Mouse (Mus musculus) fat pad, adult 2 months (tissue): ENCODE results near the gene Hoxd3.

Experiments
- DNase-seq: peaks from one replicate; pipeline ENCODE4 v3.0.0-alpha.2; 2011; ENCODE audit warnings: low read depth, low spot score; ENCODE audit errors: extremely low read depth

Hoxd3 gene

DNA sequence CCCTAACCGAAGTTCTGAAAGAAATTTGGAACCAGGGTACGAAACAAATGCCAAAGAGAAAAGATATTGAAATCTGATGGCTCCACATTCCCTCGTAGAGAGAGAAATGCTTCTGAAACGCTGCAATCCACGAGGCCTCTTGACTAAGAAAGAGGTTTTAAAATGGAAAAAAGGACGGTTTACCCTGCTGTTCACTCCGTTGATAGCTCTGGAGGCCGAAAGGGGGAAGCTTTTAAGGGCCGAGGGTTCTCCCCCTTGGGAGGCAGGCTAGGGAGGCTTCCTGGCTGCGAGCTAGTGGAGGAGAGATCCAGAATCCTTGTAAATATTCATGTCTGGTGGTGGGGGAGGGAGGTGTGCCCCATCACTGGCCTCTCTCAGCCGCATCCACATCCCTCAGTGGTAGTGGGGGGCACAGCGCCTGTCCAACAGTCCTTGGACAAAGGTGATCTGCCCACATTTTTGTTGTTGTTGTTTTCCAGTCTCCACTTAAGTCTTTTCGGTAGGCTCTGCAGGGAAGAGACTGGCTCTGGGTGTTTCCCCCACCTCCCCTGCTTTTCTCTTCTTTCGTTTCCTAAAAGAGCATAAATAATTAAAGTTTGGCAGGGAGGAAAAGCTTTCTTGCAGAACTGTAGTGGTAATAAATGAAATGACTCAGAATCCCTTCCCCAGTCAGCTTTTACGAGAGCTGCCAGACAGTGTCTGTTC lies 32.7 kb upstream of the Hoxd3 start, which contains the start of gene Hoxd11:
Hoxd11 (plus strand) TSS at position 667 of the 705 bp plus-strand sequence.
- DNase-seq, result no peak

DNA sequence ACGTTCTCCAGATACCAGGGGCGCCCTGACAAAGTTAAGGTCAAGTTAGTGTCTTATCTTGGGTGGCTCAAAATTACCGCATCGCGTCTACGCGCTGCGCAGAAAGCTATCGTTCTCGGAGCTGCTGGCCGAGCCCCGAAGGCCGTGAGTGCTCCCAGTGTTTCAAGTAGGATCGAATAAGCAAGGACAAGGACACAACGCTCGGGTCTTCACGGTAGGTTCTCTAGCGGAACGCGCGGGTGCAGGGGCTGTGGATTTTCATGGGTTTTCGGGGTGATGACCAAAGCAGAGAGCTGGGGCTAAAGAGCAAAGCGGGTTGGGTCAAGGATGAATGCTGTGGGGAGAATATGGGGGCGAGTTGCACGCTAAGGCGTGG lies 32.1 kb upstream of the Hoxd3 start:
- DNase-seq, result no peak

DNA sequence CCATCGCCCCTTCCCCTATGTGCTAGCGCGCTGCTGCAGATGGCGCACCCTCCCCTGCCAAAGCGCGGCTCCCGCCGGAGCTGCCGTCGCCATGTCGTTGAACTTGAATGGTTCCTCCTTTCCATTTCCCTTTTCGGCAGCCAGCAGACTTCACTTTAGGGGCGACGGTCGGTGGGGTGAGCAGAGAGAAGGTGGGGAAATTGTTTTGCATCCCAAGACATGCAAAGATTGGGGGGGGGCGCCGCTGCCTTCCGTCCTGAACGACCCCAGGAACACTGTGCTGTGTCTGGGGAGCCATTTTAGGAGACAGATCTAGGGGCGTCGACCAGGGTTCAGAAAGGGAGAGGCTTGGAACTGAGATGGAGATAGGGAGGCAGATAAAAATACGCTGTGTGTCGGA lies 31.7 kb upstream of the Hoxd3 start:
- DNase-seq, result no peak

DNA sequence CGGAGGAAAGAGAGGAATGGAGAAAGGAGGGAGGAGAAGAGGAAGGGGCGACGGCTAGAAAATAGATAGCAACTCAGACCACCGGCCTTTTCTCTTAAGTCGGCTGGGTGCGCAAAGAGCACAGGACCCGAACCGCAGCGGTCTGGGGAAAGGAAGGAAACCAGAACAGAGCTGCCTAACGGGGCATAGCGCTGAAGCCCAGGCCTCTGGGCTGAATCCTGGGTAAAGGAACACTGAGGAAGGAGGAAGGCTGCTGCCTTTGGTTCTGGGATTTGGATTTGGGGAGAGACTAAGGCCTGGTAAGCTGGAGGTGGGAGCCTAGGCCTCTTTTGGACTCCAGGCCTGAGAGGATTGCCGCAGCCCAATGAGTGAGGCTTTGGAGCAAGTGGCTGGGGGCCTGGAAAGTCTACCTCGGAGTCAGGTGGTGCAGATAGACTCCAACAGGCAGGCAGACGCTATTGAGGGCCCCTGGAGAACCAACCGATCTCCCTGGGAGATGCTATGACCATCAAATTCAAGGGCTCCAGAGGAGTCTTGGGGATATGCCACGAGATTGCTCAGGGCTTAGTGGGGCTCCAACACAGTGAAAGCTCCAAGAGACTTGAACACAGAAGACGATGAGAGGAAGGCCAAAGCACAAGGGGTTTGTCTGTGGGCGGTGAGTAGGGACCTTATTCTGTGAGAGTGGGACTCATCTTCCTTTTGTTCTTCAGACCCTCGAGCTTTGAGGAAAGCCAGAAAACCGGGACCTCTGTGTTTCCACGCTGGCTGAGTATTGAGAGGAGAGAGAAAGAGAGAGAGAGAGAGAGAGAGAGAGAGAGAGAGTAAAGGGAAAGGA lies 30.9 kb upstream of the Hoxd3 start:
- no peak for DNase-seq

DNA sequence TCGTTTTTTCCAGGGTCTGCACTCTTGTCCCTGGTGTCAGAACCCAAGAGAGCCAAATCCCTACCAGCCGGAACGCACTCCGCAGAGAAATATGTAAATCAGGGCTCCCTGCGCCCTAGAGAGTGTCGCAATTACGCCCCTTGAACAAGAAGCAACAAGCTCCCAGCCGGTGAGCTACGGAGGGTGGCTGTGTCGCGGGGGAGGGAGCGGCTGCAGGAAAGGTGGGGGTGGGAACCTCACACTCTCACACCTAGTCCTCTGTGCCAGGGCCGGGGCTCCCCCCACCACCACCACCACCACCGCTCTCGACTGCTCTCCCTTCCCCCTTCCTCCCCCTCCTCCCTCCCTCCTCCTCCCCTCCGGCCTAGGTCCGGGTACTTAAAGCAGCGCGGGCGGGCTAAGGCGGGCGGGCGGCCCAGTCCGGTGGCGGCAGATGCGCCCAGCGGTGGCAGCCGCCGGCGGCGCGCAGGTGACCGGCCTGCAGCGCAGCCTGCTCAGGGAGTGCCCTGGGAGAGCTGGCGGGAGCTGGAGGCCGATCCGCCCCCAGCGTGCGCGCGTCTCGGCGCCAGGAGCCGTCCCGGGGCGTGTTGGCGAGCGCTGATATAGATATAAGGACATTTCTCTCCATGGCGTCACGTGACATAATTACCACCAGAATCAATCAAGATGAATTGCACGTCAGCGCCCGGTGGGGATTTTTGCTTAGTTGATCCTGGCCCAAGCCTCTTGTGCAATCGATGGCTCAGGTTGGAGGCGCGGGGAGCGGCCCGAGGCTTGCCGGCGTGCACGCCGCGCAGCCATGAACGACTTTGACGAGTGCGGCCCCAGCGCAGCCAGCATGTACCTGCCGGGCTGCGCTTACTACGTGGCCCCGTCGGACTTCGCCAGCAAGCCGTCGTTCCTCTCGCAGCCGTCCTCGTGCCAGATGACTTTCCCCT lies 29.9 kb upstream of the Hoxd3 start:
- no peak for DNase-seq

DNA sequence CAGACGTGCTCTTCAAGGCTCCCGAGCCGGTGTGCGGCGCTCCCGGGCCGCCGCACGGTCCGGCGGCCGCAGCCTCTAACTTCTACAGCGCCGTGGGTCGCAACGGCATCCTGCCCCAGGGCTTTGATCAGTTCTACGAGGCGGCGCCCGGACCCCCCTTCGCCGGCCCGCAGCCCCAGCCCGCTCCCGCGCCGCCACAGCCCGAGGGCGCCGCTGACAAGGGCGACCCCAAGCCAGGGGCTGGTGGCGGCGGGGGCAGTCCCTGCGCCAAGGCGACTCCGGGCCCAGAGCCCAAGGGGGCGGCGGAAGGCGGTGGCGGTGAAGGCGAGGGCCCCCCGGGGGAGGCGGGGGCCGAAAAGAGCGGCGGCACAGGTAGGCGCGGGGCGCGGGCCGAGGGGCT lies 28.9 kb upstream of the Hoxd3 start:
- no peak for DNase-seq

DNA sequence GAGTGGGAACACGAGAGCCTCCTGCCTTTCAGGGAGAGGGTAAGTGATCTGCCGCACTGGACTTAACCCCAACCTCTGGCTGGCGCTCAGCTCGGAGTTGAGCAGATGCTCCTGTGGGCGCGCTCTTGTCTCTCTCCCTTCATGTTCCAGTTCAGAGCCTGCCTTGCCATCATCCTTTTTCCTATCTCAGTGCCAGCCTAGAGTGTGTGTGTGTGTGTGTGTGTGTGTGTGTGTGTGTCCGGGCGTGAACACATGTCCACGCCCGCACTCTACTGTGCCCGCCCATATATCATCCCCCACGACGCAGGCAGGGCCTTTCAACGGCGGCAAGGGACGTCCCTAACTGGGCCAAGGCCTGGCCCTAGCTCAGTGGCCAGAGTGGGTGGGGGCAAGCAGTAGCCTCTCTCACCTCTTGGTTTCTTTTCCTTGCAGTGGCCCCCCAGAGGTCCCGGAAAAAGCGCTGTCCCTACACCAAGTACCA lies 28.2 kb upstream of the Hoxd3 start:
- no peak for DNase-seq

DNA sequence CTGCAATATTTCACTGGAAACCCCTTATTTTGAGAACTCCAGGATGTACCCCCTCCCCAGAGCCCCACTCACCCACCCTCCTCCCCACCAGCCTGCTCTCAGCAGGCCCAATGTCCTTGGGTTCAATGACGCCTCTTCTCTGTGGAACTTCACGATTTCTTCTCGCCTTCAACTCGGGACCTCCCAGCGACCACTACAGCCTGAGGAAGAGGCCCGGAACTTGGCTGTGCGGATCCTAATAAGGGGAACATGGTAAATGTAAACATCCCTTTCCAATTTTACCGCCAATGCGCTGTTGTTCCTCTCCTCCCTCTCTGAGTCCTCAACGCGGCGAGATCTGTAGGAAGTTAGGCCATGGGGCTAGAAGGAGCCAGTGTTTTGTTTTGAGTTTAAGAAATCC lies 27.6 kb upstream of the Hoxd3 start:
- no peak for DNase-seq

DNA sequence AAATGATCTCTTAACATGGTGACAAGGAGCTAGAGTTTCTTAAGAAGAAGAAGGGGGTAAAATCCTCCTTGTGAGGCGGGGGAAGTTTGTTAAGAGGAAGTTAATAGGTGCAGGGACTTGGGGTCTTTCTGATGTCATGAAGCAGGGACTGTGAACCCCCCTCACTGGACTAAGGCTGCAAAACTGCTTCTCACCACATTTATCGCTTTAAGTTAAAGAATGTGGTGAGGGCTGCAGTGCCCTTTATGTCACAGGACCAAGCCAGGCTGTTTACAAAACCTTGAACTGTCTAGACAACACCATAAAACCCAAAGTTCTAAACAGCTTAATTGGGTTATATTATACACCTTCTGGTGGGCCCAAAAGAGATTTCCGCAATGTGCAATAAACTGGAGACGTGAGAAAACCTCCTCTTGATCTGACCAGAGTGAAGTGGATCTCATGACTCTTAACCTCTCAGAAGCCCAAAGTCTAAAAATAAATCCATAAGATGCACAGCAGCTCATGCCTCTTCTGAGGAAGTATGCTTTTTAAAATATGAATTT lies 26.6 kb upstream of the Hoxd3 start:
- DNase-seq, result no peak

DNA sequence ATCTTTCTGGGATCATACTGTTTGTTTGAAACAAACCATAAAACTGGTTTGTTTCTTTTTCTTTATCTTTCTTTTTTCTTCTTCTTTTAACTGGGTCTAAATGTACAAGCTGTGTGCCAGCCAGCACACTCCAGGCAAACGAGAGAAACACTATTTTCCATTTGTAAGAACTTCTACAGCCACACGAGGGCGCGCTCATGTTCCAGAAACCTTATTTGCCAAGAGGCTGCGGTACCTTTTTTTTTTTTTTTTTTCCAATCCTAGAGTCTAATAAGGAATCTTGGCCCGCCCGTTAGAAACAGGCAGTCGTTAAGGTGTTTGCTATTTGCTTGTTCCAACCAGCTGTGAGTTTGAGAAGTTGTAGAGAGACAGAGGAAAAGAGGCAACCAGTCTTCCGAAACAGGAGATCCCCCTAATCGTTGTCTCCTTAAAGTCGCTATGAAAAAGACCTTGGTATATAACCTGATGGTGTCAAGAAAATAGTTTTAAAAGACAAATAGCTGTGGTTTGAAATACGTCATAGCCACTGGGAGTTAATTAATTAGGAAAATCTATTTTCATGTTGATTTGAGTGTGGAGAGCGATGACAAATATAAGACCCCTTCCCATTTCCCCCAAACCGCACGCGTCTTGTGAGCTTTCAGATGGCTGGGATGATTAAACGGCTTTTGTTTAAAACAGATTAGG lies 25.3 kb upstream of the Hoxd3 start:
- no peak for DNase-seq

DNA sequence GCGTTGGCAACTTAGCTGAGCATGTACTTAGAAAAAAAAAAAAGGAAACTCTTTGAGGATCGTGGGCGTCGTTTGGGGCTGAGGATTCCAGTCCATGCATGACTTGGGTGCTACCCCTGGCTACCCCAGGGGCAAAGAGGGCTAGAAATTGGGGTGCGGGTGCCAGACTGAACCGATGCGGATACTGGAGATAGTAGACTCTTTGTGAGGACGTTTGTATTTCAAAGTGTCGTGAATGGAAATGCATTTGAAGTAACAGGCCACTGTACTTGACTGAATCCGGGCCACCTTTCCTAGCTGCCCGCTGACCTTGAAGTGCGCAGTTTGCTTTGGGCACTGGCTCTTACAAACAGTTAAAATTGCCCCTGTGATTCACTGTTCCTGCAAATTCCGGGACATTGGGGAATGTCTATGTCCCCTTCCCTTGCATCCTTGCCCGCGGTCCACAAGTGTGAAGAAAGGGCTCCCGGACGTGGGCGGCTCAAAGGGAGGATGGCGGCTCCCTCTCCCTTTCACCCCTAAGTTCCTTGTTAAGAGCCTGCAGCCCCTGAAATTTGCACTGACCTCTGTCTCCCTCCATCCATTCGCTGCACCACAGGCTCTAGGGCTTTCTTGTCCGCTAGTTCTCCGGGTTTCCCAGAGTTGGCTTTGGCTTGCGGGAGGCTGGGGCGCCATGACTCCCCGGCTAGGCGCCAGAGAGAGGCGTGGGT lies 24.6 kb upstream of the Hoxd3 start:
- DNase-seq, result no peak

DNA sequence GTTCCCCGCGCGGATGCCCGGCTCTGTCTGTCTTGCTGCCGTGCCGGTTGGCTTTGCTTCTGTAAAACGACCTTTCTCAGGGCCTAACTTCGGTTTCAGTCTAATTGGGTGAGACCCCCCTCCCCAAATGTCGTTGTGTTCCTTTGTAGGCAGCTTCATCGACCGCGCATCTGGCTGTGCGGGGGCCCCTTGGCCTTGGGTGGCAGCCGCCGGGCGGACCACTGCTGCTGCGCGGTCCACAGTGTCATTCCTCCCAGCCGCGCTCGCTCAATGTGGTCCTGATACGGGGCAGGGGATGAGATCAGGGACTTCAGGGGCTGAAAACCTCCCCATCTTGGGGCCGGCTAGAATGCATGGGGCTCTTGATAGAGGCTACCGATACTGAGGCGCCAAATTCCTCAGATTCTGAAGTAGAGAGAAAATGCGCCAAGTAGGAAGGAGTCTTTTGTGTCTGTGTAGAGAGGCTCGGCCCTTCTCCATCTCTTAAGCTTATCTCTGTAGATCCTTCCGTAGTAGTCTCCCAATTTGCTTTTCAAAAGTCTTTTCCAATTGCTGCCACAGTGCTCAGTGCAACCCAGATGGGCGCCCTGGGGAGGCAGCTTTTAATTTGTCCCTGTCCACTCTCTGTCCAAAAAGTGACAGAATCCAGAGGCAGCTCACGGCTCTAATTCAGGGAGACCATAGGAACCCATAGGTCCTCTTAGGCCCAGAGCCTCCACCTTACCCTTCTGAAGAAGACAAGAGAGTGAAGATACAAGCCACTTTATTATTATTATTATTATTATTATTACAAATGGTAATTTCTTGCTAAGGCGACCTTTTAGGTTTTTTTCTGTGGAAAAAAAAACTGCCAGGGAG lies 23.8 kb upstream of the Hoxd3 start:
- no peak for DNase-seq

DNA sequence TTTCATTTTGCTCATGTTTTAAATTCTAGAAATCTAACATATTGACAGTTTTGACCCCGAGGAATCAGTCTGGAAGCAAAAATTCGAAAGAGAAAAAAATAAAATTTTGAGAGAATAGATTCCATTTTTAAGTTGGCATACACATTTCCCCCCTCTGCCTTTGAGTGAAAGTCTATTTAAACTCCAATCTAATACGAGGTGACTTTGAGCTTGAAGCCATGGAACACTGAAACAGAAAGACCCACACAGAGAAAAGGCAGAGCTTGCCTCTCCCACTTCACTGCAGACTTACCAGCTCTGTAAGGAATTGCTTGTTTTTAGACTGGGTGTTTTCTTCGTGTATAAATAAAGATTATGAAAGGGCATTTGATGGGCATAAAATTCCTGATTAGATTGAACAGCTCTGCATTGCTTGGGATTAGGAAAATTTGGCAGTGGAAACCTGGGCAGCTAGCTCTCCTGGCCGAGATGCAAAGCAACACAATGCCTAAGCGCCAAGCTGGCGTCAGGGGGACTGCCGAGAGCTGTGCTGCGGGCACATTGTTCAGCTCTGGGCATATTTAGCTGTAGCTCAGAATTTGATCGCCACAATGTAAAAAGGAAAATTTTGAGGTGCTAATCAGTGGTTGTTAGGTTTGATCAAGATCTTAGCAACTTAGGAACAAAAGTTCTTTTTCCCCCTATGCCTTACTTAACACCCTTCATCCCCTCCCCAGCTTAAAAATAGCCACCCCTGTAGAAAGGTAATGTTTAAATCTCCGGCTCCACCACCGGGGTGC lies 22.7 kb upstream of the Hoxd3 start:
- DNase-seq, result no peak

DNA sequence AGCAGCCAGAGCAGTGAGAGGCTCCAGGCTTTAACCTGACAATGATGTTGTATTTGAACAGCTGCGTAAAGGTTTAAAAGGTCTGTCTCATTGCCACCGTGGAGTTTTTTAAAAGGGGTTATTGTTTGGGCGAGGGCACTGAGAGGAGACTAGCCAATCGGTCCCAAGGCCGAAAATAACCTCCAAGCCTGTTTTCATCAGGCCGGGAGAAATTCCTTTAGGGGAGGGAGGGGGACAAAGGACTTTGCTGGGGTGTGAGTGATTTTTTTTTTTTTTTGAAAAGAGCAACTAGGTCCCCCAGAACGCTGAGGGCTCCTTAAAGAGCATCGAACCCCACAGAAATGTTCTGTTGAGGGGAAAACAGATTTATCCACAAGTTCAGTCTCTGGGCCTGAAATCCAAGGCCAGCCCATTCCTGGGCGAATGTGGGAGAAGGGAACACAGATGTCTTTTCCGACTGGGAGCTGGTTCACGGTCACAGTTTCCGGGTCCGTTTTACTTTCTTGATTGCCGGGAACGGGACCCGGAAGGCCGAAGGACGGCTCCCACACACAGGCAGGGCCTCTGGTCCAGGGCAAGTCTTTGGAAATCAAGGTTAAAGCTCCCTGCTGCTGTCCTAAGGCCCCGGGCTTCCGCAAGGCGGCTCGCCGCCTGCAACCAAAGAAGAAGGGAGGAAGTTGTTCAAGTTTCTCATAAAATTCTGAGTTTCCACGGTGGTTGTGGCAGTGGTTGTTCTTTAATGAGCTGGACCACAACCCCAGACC lies 22.0 kb upstream of the Hoxd3 start:
- DNase-seq, result no peak

DNA sequence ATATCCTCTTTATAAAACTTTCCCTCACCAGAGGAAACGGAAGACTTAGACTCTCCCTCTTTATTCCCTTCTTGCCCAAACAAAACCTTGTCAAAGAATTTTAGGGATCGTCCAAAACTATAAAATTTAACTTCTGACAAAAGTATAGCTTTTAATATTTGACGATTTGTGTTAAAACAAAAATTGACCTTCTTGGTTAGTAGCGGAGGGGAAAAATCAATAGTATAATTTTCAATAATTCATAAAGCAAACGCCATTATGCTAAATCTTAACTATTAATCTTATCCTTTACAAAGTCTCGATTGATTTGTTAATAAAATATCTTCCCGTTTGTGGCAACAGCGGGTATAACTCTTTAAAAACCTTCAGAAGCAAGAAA lies 21.4 kb upstream of the Hoxd3 start:
- no peak for DNase-seq

DNA sequence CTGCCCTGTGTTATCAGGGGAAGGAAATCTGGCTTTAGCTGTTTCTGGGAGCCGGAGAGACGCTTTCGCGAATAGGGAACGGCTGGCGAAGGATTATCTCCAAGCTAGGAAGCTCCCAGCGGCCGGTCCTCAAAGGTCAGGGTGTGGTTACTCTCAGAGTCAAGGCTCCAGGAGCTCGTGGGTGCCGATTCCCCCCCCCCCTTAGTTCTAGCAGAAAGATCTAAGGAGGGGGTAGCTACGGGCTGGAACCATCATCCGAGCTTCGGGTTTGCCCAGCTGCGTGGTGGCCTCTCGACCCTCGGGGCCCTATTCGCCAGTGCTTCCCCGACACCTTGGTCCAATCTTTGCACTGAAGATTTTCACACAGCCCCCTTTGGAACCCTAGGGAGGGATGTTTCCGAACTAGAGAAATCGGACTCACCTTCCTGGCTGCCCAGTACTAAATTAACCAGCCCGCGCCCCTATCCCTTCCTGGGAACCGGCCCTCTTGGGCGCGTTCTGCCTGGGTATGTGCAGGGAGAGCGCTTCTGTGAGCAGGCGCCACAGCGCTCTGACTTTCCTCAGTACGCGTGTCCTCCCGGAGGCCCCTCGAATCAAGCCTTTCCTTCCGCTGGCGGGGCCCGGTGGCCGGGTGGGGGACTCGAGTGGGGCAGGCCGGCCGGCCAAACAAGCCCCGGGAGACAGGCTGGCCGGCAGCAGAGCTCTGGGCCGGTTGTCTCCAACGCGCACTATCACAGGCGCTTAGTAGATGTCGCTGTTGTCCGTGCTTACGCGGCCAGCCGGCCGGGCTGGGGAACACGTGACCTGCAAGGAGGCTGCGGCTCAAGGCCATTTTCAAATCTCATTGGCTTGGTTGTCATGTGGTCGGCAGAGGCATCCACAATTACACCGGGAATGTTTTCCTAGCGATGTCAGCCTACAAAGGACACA lies 20.4 kb upstream of the Hoxd3 start, which contains the start of gene Hoxd10:
Hoxd10 (plus strand) TSS at position 903 of the 930 bp plus-strand sequence.
- no peak for DNase-seq
